Comparison of ENCODE assay signal across 9 mouse cellular contexts in the genomic region with DNA sequence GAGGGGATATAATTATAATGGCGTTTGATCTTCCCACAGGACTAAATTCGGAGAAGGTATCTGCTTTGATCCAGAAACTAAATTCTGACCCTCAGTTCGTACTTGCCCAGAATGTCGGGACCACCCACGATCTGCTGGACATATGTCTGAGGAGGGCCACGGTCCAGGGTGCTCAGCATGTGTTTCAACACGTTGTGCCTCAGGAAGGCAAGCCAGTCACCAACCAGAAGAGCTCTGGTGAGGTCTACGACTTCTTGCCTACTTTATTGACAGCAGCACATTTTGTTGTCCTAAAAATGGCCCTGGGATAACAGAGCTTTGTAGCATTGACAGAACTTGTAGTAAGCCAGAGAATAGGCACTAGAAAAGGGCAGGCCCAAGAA. TPM values are rescaled to one million over a fixed set of nuclear protein-coding genes. Genes with fewer than 3 reads are reported as not detected.
DNase-seq lines count a peak whose midpoint lies in the region; ATAC-seq and TF ChIP-seq lines count a peak whose summit lies in the region.
"Had no signal": no experiment of that assay in that cellular context is flagged by ENCODE, and none has a peak within 500 bp of the region (broad histone marks: within the 10 kb centered on the region; RNA-seq: fewer than 3 reads in every experiment).

No protein-coding gene starts in this region.

- peaks cover 8% of the 10 kb centered on the region for H3K36me3 ChIP-seq in forebrain, postnatal 0 days (ENCODE audit: insufficient read depth)
- H3K36me3 ChIP-seq in liver, embryonic 11.5 days (ENCODE audit: control insufficient read depth, insufficient read depth, low read length), result peaks cover 10% of the 10 kb centered on the region; the same call in 1 of the 2 replicates
- peaks cover under 1% of the 10 kb centered on the region; the same call in 1 of the 2 replicates for H3K36me3 ChIP-seq in splenic B cell, adult 2 months (ENCODE audit: control insufficient read depth, insufficient read depth, low read length, poor library complexity, severe bottlenecking)

- peak overlapping the region; percentile 90 for H3K4me3 ChIP-seq in gastrocnemius, adult 2 months
- peak overlapping the region; percentile 86 for H3K4me3 ChIP-seq in forebrain, postnatal 0 days (ENCODE audit: low read depth, low read length)
- H3K4me3 ChIP-seq in liver, embryonic 11.5 days (ENCODE audit: low read depth, low read length), result peak overlapping the region; percentile 95

- peak; percentile 21 for DNase-seq in gastrocnemius, adult 2 months
- DNase-seq in gastrocnemius, postnatal 14 days, result no peak
- peak; percentile 4 for DNase-seq in thymus, postnatal 14 days
- no peak for DNase-seq in thymus, postnatal 10 days (ENCODE audit: low spot score in 2 of 2)
- no peak for DNase-seq in forebrain, postnatal 0 days
- DNase-seq in liver, embryonic 11.5 days (ENCODE audit: low spot score), result no peak
- DNase-seq in splenic B cell, adult 2 months (ENCODE audit: low read depth, low spot score), result peak; percentile 5
- no peak for DNase-seq in frontal cortex, adult 2 months (ENCODE audit: extremely low spot score in 1 of 2, low spot score in 1 of 2)

- peak overlapping the region; percentile 92 for H3K27ac ChIP-seq in gastrocnemius, adult 2 months
- peak overlapping the region; percentile 82; the same call in 1 of the 2 replicates for H3K27ac ChIP-seq in forebrain, postnatal 0 days (ENCODE audit: low read depth, low read length)
- no peak overlapping the region for H3K27ac ChIP-seq in liver, embryonic 11.5 days (ENCODE audit: low read depth, low read length)

- intact Hi-C loops in gastrocnemius, adult 2 months (cut with DNase I), result no loop called here
- intact Hi-C loops in gastrocnemius, postnatal 14 days (cut with DNase I; ENCODE audit: low total_unique reads), result no loop called here

- 2% methylated on average over 8 of the region's 8 CpGs for WGBS in forebrain, postnatal 0 days
- WGBS in liver, embryonic 11.5 days, result 6% methylated on average over 8 of the region's 8 CpGs

- ATAC-seq in forebrain, postnatal 0 days, result no peak
- ATAC-seq in liver, embryonic 11.5 days (replicated peaks; ENCODE audit: low FRiP score), result no peak

- H3K9me3 ChIP-seq in forebrain, postnatal 0 days (ENCODE audit: low read length), result no peaks in the 10 kb centered on the region
- H3K9me3 ChIP-seq in liver, embryonic 11.5 days (ENCODE audit: control insufficient read depth, low read length), result no peaks in the 10 kb centered on the region

- H3K9ac ChIP-seq in forebrain, postnatal 0 days, result peak overlapping the region; percentile 83
- H3K9ac ChIP-seq in liver, embryonic 11.5 days (ENCODE audit: low read depth, low read length), result peak overlapping the region; percentile 88

- peak overlapping the region; percentile 79 for H3K4me2 ChIP-seq in forebrain, postnatal 0 days (ENCODE audit: low read depth)
- H3K4me2 ChIP-seq in liver, embryonic 11.5 days, result peak overlapping the region; percentile 70

- H3K4me1 ChIP-seq in forebrain, postnatal 0 days (ENCODE audit: insufficient read depth), result no peaks in the 10 kb centered on the region
- peaks cover 9% of the 10 kb centered on the region for H3K4me1 ChIP-seq in liver, embryonic 11.5 days (replicated peaks; ENCODE audit: control insufficient read depth, insufficient read depth, low read length)

- TF ChIP-seq CTCF in gastrocnemius, adult 2 months (IDR thresholded peaks at IDR 0.05), result no peak
- TF ChIP-seq CTCF in forebrain, postnatal 0 days (IDR thresholded peaks at IDR 0.05; ENCODE audit: low read depth), result no peak

- no peaks in the 10 kb centered on the region for H3K27me3 ChIP-seq in forebrain, postnatal 0 days (ENCODE audit: insufficient read depth, low read length)
- H3K27me3 ChIP-seq in liver, embryonic 11.5 days (replicated peaks; ENCODE audit: control insufficient read depth, insufficient read depth, low read length), result no peaks in the 10 kb centered on the region
- H3K27me3 ChIP-seq in splenic B cell, adult 2 months (ENCODE audit: control insufficient read depth, insufficient read depth, low read length, poor library complexity, severe bottlenecking), result no peaks in the 10 kb centered on the region

RNA-seq across cellular contexts. Expression of gene Blmh, which starts 21.6 kb away (rescaled TPM):
- total RNA-seq in gastrocnemius, adult 2 months (2021), result 10 to 100 TPM; 27.2 to 35.2 TPM
- total RNA-seq in gastrocnemius, postnatal 14 days (2021), result 10 to 100 TPM; 38.8 to 41.7 TPM
- 98.1 and 106 TPM in 2 replicates for total RNA-seq in forebrain, postnatal 0 days (2014; rRNA removed)
- polyA plus RNA-seq in forebrain, postnatal 0 days (2015; fragmentation: Nextera tagmentation; extraction: Ambion mirVana), result 91.1 and 111 TPM in 2 replicates
- polyA plus RNA-seq in liver, embryonic 11.5 days (2014; fragmentation: Nextera tagmentation; extraction: Ambion mirVana), result 107 and 116 TPM in 2 replicates
- polyA plus RNA-seq in frontal cortex, adult 2 months (2012; rRNA removed), result 39.8 and 41.7 TPM in 2 replicates

RNA-seq across cellular contexts. Expression of gene Tmigd1, which starts 44.2 kb away (rescaled TPM):
- under 1 TPM in 1 of 2 experiments, not detected in 1; 0.26 TPM for total RNA-seq in gastrocnemius, adult 2 months (2021)
- total RNA-seq in gastrocnemius, postnatal 14 days (2021), result under 1 TPM; 0.24 to 0.45 TPM
- not detected in 2 replicates for total RNA-seq in forebrain, postnatal 0 days (2014; rRNA removed)
- polyA plus RNA-seq in forebrain, postnatal 0 days (2015; fragmentation: Nextera tagmentation; extraction: Ambion mirVana), result 0.13 TPM in 1 of 2 replicates, not detected in the other
- polyA plus RNA-seq in liver, embryonic 11.5 days (2014; fragmentation: Nextera tagmentation; extraction: Ambion mirVana), result not detected in 2 replicates
- polyA plus RNA-seq in frontal cortex, adult 2 months (2012; rRNA removed), result 0.11 TPM in 1 of 2 replicates, not detected in the other
- total RNA-seq: left cerebral cortex, postnatal 36 days had no signal

RNA-seq across cellular contexts. Expression of gene Slc6a4, which starts 52.2 kb away (rescaled TPM):
- under 1 TPM; 0.17 to 0.20 TPM for total RNA-seq in gastrocnemius, adult 2 months (2021)
- under 1 TPM; 0.40 to 0.49 TPM for total RNA-seq in gastrocnemius, postnatal 14 days (2021)
- total RNA-seq in forebrain, postnatal 0 days (2014; rRNA removed), result 1.3 and 3.0 TPM in 2 replicates
- polyA plus RNA-seq in forebrain, postnatal 0 days (2015; fragmentation: Nextera tagmentation; extraction: Ambion mirVana), result 2.2 and 3.0 TPM in 2 replicates
- polyA plus RNA-seq in liver, embryonic 11.5 days (2014; fragmentation: Nextera tagmentation; extraction: Ambion mirVana), result 1.9 TPM in 2 replicates
- polyA plus RNA-seq in frontal cortex, adult 2 months (2012; rRNA removed), result 0.19 and 0.20 TPM in 2 replicates

Comparison
In these comparisons a context has a peak if more than half of its experiments do, and no peak if none do; other contexts are left out.
1. DNase-seq: peak in gastrocnemius, adult 2 months (single experiment), thymus, postnatal 14 days (single experiment) and splenic B cell, adult 2 months (single experiment); none in gastrocnemius, postnatal 14 days (single experiment), thymus, postnatal 10 days (0 of 2), forebrain, postnatal 0 days (single experiment), liver, embryonic 11.5 days (single experiment) and frontal cortex, adult 2 months (0 of 2).
2. Peak in every context shown above with its lines, with median percentiles within 50 percentile points of each other: H3K4me3 ChIP-seq.